Mouse (Mus musculus): ENCODE measurements at regions not wholly inside any gene's neighbourhood (a gene's known extent, or its start where the extent isn't known, plus 50 kb on each side); places are given as distances from the start of the nearest gene placed in this dataset.
"Not testable (repeated sequence)": the region's sequence is repeated elsewhere in the genome, so short reads cannot be mapped to it uniquely, and the experiment has no call there.

GRCm38 (mm10) chr9:92661938-92662337 lies 119.9 kb downstream of the Plod2 start:
- DNase-seq (ENCODE audit: low spot score in 2 of 2): no peak

- no peak for DNase-seq (ENCODE audit: low spot score in 2 of 2)
These were observed 125.4 kb downstream of the Plod2 start for GRCm38 (mm10) chr9:92667361-92667881.

- no peak for DNase-seq (ENCODE audit: low spot score in 2 of 2)
These were observed 129.9 kb downstream of the Plod2 start for GRCm38 (mm10) chr9:92671966-92672365.

GRCm38 (mm10) chr9:92694361-92695016 lies 152.5 kb downstream of the Plod2 start:
- no peak for DNase-seq (ENCODE audit: low spot score in 2 of 2)

GRCm38 (mm10) chr9:92697971-92698370 lies 155.9 kb downstream of the Plod2 start:
- no peak for DNase-seq (ENCODE audit: low spot score in 2 of 2)

- DNase-seq (ENCODE audit: low spot score in 2 of 2): no peak
These were observed 162.7 kb downstream of the Plod2 start for GRCm38 (mm10) chr9:92704752-92705151.

- DNase-seq (ENCODE audit: low spot score in 2 of 2): no peak
These were observed 165.0 kb downstream of the Plod2 start for GRCm38 (mm10) chr9:92707011-92707410.

GRCm38 (mm10) chr9:92717176-92717575 lies 175.2 kb downstream of the Plod2 start:
- DNase-seq (ENCODE audit: low spot score in 2 of 2): no peak

- no peak for DNase-seq (ENCODE audit: low spot score in 2 of 2)
These were observed 176.3 kb downstream of the Plod2 start for GRCm38 (mm10) chr9:92718337-92718736.

- no peak for DNase-seq (ENCODE audit: low spot score in 2 of 2)
These were observed 177.2 kb downstream of the Plod2 start for GRCm38 (mm10) chr9:92719251-92719650.

- DNase-seq (ENCODE audit: low spot score in 2 of 2): no peak
These were observed 186.8 kb downstream of the Plod2 start for GRCm38 (mm10) chr9:92728864-92729263.

GRCm38 (mm10) chr9:92731396-92731795 lies 189.4 kb downstream of the Plod2 start:
- DNase-seq (ENCODE audit: low spot score in 2 of 2): peak; percentile 58 to 80

GRCm38 (mm10) chr9:92767532-92767931 lies 225.5 kb downstream of the Plod2 start:
- no peak for DNase-seq (ENCODE audit: low spot score in 2 of 2)

- DNase-seq (ENCODE audit: low spot score in 2 of 2): peak; percentile 4 to 29
These were observed 226.4 kb downstream of the Plod2 start for GRCm38 (mm10) chr9:92768432-92768831.

- no peak for DNase-seq (ENCODE audit: low spot score in 2 of 2)
These were observed 227.5 kb downstream of the Plod2 start for GRCm38 (mm10) chr9:92769528-92769927.

- no peak for DNase-seq (ENCODE audit: low spot score in 2 of 2)
These were observed 229.0 kb downstream of the Plod2 start for GRCm38 (mm10) chr9:92771002-92771401.

GRCm38 (mm10) chr9:92771716-92772115 lies 229.7 kb downstream of the Plod2 start:
- DNase-seq (ENCODE audit: low spot score in 2 of 2): no peak

- no peak for DNase-seq (ENCODE audit: low spot score in 2 of 2)
These were observed 241.0 kb downstream of the Plod2 start for GRCm38 (mm10) chr9:92782922-92783454.

GRCm38 (mm10) chr9:92799695-92800094 lies 257.7 kb downstream of the Plod2 start:
- DNase-seq (ENCODE audit: low spot score in 2 of 2): no peak

- no peak for DNase-seq (ENCODE audit: low spot score in 2 of 2)
These were observed 267.4 kb downstream of the Plod2 start for GRCm38 (mm10) chr9:92809469-92809868.

GRCm38 (mm10) chr9:92820721-92821120 lies 278.7 kb downstream of the Plod2 start:
- no peak for DNase-seq (ENCODE audit: low spot score in 2 of 2)

GRCm38 (mm10) chr9:92826708-92827353 lies 284.8 kb downstream of the Plod2 start:
- DNase-seq (ENCODE audit: low spot score in 2 of 2): no peak

- DNase-seq (ENCODE audit: low spot score in 2 of 2): not testable (repeated sequence)
These were observed 294.1 kb downstream of the Plod2 start for GRCm38 (mm10) chr9:92836156-92836555.

Measured in right cerebral cortex, postnatal 36 days (tissue).